Mouse (Mus musculus) C2C12 (cell line): ENCODE measurements at regions not wholly inside any gene's neighbourhood (a gene's known extent, or its start where the extent isn't known, plus 50 kb on each side); places are given as distances from the start of the nearest gene placed in this dataset.
A peak's percentile ranks its signal among the peaks of the same experiment; 100 is the strongest.

ENCODE experiments used
- H3K27me3 ChIP-seq: one replicate; pipeline ENCODE4 v1.6.1; 2011; ENCODE audit not compliant: control insufficient read depth, insufficient read depth, insufficient read length
- H3K36me3 ChIP-seq: one replicate; pipeline ENCODE4 v1.6.1; 2011; ENCODE audit not compliant: control insufficient read depth, insufficient read depth
- H3K4me3 ChIP-seq: one replicate; pipeline ENCODE4 v1.5.1; 2011; ENCODE audit warnings: mild to moderate bottlenecking, control low read depth; ENCODE audit not compliant: poor library complexity, insufficient read depth, severe bottlenecking
- H3K79me2 ChIP-seq: one replicate; pipeline ENCODE4 v1.6.1; 2011; ENCODE audit not compliant: control insufficient read depth, insufficient read depth
- H3K79me3 ChIP-seq: one replicate; pipeline ENCODE4 v1.6.1; 2011; ENCODE audit warnings: low read depth, control low read depth
- H3ac ChIP-seq: one replicate; pipeline ENCODE3; 2011; ENCODE audit warnings: low read depth; ENCODE audit not compliant: control insufficient read depth, insufficient read length
- CEBPB ChIP-seq: IDR thresholded peaks from one replicate; pipeline ENCODE4 v1.6.1; 2011; ENCODE audit warnings: low read depth, mild to moderate bottlenecking, control low read depth, moderate library complexity
- CTCF ChIP-seq: IDR thresholded peaks from one replicate; pipeline ENCODE4 v1.5.1; 2011; ENCODE audit not compliant: control insufficient read depth, insufficient read depth, insufficient read length
- FOSL1 ChIP-seq: IDR thresholded peaks from one replicate; pipeline ENCODE4 v1.8.0; 2011; ENCODE audit warnings: mild to moderate bottlenecking, low read length; ENCODE audit not compliant: poor library complexity, insufficient read depth, severe bottlenecking
- MAX ChIP-seq: IDR thresholded peaks from one replicate; pipeline ENCODE4 v1.6.1; 2011; ENCODE audit warnings: mild to moderate bottlenecking, control low read depth
- MYOD1 ChIP-seq: IDR thresholded peaks from one replicate; pipeline ENCODE4 v1.6.1; 2011; ENCODE audit warnings: low read depth; ENCODE audit not compliant: control insufficient read depth, insufficient read length
- MYOG ChIP-seq: IDR thresholded peaks from one replicate; pipeline ENCODE4 v1.6.1; 2011; ENCODE audit not compliant: control insufficient read depth, insufficient read length; ENCODE audit errors: extremely low read depth
- USF1 ChIP-seq: IDR thresholded peaks from one replicate; pipeline ENCODE4 v1.6.1; 2011; ENCODE audit warnings: low read depth, mild to moderate bottlenecking, control low read depth, moderate library complexity

- Histone ChIP-seq H3K4me3 (no peak overlapping the region), H3K27me3 (no peaks in the 10 kb centered on the region), H3K36me3 (no peaks in the 10 kb centered on the region), H3ac (no peak overlapping the region), H3K79me2 (no peaks in the 10 kb centered on the region), H3K79me3 (no peaks in the 10 kb centered on the region)
- TF ChIP-seq FOSL1 (no peak), MYOG (no peak), USF1 (no peak), CEBPB (no peak), CTCF (no peak), MYOD1 (no peak), MAX (no peak)
Observed at GRCm38 (mm10) chr2:46655289-46655688, 1538.1 kb upstream of the Zeb2 start.

GRCm38 (mm10) chr2:46652616-46653015, 1535.4 kb upstream of the Zeb2 start:
- H3K27me3 ChIP-seq, result no peaks in the 10 kb centered on the region
- H3ac ChIP-seq, result no peak overlapping the region
- H3K79me2 ChIP-seq, result no peaks in the 10 kb centered on the region
- TF ChIP-seq CEBPB (no peak), USF1 (no peak), MYOG (no peak), FOSL1 (no peak), MAX (no peak), CTCF (no peak)
- H3K4me3 ChIP-seq, result no peak overlapping the region
- H3K79me3 ChIP-seq, result no peaks in the 10 kb centered on the region
- H3K36me3 ChIP-seq, result no peaks in the 10 kb centered on the region

GRCm38 (mm10) chr2:46646366-46646765, 1529.2 kb upstream of the Zeb2 start:
- H3K27me3 ChIP-seq, result no peaks in the 10 kb centered on the region
- no peak overlapping the region for H3K4me3 ChIP-seq
- TF ChIP-seq CTCF, result no peak
- H3K36me3 ChIP-seq, result no peaks in the 10 kb centered on the region
- H3K79me3 ChIP-seq, result no peaks in the 10 kb centered on the region
- H3K79me2 ChIP-seq, result no peaks in the 10 kb centered on the region
- no peak overlapping the region for H3ac ChIP-seq

- no peak overlapping the region for H3K4me3 ChIP-seq
- no peaks in the 10 kb centered on the region for H3K79me2 ChIP-seq
- no peak overlapping the region for H3ac ChIP-seq
- no peak for TF ChIP-seq FOSL1
- no peak for TF ChIP-seq CEBPB
- TF ChIP-seq MYOD1, result no peak
- TF ChIP-seq CTCF, result no peak
- no peaks in the 10 kb centered on the region for H3K27me3 ChIP-seq
- H3K36me3 ChIP-seq, result no peaks in the 10 kb centered on the region
- no peaks in the 10 kb centered on the region for H3K79me3 ChIP-seq
Observed at GRCm38 (mm10) chr2:46609217-46609616, 1492.0 kb upstream of the Zeb2 start.

- no peaks in the 10 kb centered on the region for H3K36me3 ChIP-seq
- no peaks in the 10 kb centered on the region for H3K79me2 ChIP-seq
- no peak overlapping the region for H3ac ChIP-seq
- no peaks in the 10 kb centered on the region for H3K79me3 ChIP-seq
- TF ChIP-seq MYOD1 (peak; percentile 32), MAX (no peak), FOSL1 (no peak)
- H3K4me3 ChIP-seq, result no peak overlapping the region
- H3K27me3 ChIP-seq, result no peaks in the 10 kb centered on the region
Observed at GRCm38 (mm10) chr2:46581773-46582172, 1464.6 kb upstream of the Zeb2 start.

- H3K36me3 ChIP-seq, result no peaks in the 10 kb centered on the region
- TF ChIP-seq MAX (no peak), MYOD1 (no peak), CEBPB (no peak), FOSL1 (no peak), CTCF (no peak)
Observed at GRCm38 (mm10) chr2:46570416-46570815, 1453.2 kb upstream of the Zeb2 start.

More at GRCm38 (mm10) chr2:46570416-46570815, 1453.2 kb upstream of the Zeb2 start:
- Histone ChIP-seq H3K79me2 (no peaks in the 10 kb centered on the region), H3K4me3 (no peak overlapping the region), H3K27me3 (no peaks in the 10 kb centered on the region), H3K79me3 (no peaks in the 10 kb centered on the region), H3ac (no peak overlapping the region)
